ENCODE assay signal across 14 mouse cellular contexts in genomic region chr14:32958671-32959070, GRCm38 (mm10). TPM values are rescaled to one million over a fixed set of nuclear protein-coding genes. Genes with fewer than 3 reads are reported as not detected.
DNase-seq lines count a peak whose midpoint lies in the region; ATAC-seq and TF ChIP-seq lines count a peak whose summit lies in the region.
"Had no signal": no experiment of that assay in that cellular context is flagged by ENCODE, and none has a peak within 500 bp of the region (broad histone marks: within the 10 kb centered on the region; RNA-seq: fewer than 3 reads in every experiment).

No protein-coding gene starts in this region.

- no peaks in the 10 kb centered on the region for H3K9me3 ChIP-seq in kidney, embryonic 15.5 days (replicated peaks)
- H3K9me3 ChIP-seq: neural tube, embryonic 12.5 days had no signal

- no peaks in the 10 kb centered on the region for H3K36me3 ChIP-seq in kidney, adult 2 months (ENCODE audit: control insufficient read depth, insufficient read depth, low read length)
- H3K36me3 ChIP-seq in kidney, embryonic 15.5 days = no peaks in the 10 kb centered on the region
- H3K36me3 ChIP-seq: neural tube, embryonic 12.5 days had no signal

- no peak overlapping the region for H3K9ac ChIP-seq in kidney, embryonic 15.5 days
- H3K9ac ChIP-seq: neural tube, embryonic 12.5 days had no signal

- no peak for TF ChIP-seq POLR2A in kidney, adult 2 months (IDR thresholded peaks at IDR 0.05; ENCODE audit: low read depth, low read length)

- no peak overlapping the region for H3K4me3 ChIP-seq in kidney, adult 2 months (ENCODE audit: insufficient read depth, low read depth, low read length)
- no peak overlapping the region for H3K4me3 ChIP-seq in kidney, embryonic 15.5 days (replicated peaks)
- H3K4me3 ChIP-seq: erythroblast, embryonic 14.5 days; neural tube, embryonic 12.5 days had no signal

- no peak for TF ChIP-seq CTCF in kidney, adult 2 months (conservative IDR thresholded peaks at IDR 0.05; ENCODE audit: insufficient read depth, insufficient read length, low read depth, low read length)

- H3K4me1 ChIP-seq in kidney, adult 2 months (ENCODE audit: control insufficient read depth, insufficient read depth, low read length) = no peaks in the 10 kb centered on the region
- peaks cover 27% of the 10 kb centered on the region for H3K4me1 ChIP-seq in kidney, embryonic 15.5 days
- H3K4me1 ChIP-seq: neural tube, embryonic 12.5 days had no signal

- DNase-seq in adrenal gland, postnatal 10 days = peak; percentile 17
- DNase-seq in adrenal gland, adult 8-10 months = no peak
- DNase-seq in kidney, adult 2 months = peak; percentile 43
- DNase-seq in kidney, adult 18-20 months = no peak
- DNase-seq in lung, postnatal 14 days = peak; percentile 30
- DNase-seq in layer of hippocampus, adult 11-12 months (ENCODE audit: low spot score) = no peak
- DNase-seq: adrenal gland, adult 2 months; retina, postnatal 1 day had no signal

- H3K27ac ChIP-seq in kidney, adult 2 months (ENCODE audit: insufficient read depth, low read depth, low read length) = no peak overlapping the region
- H3K27ac ChIP-seq in kidney, embryonic 15.5 days = no peak overlapping the region
- H3K27ac ChIP-seq: neural tube, embryonic 12.5 days had no signal

- 21% methylated on average over 8 of the region's 8 CpGs for WGBS in kidney, adult 2 months
- 15% methylated on average over 8 of the region's 8 CpGs for WGBS in kidney, embryonic 15.5 days

- ATAC-seq in kidney, embryonic 15.5 days (replicated peaks; ENCODE audit: low FRiP score) = peak; percentile 59; the same call in 1 of the 2 replicates
- ATAC-seq in granulocyte monocyte progenitor cell, adult 5-6 weeks (replicated peaks; ENCODE audit: poor library complexity, severe bottlenecking) = no peak
- ATAC-seq: midbrain, embryonic 16.5 days had no signal

- H3K4me2 ChIP-seq in kidney, embryonic 15.5 days = no peak overlapping the region
- H3K4me2 ChIP-seq: neural tube, embryonic 12.5 days had no signal

- no peaks in the 10 kb centered on the region for H3K27me3 ChIP-seq in kidney, adult 2 months (replicated peaks; ENCODE audit: control insufficient read depth, insufficient read depth, low read length)
- peaks cover 89% of the 10 kb centered on the region for H3K27me3 ChIP-seq in kidney, embryonic 15.5 days
- H3K27me3 ChIP-seq: neural tube, embryonic 12.5 days had no signal

RNA-seq across cellular contexts. Expression of gene Lrrc18, which starts 32.5 kb away (rescaled TPM):
- total RNA-seq in adrenal gland, postnatal 10 days (2021) = under 1 TPM; 0.51 to 0.67 TPM
- total RNA-seq in adrenal gland, adult 8-10 months (2022) = 1 to 10 TPM; 1.0 to 1.7 (median 1.3) TPM
- polyA plus RNA-seq in kidney, adult 2 months (2012; rRNA removed) = 0.53 and 0.61 TPM in 2 replicates
- polyA plus RNA-seq in kidney, embryonic 15.5 days (2015; fragmentation: Nextera tagmentation; extraction: Ambion mirVana) = 0.42 and 0.60 TPM in 2 replicates
- total RNA-seq in granulocyte monocyte progenitor cell, adult 5-6 weeks (2014; fragmentation: Nextera tagmentation) = not detected in 2 replicates
- 0.05 and 0.13 TPM in 2 replicates for total RNA-seq in granulocyte monocyte progenitor cell, adult 5-6 weeks (2017)
- polyA plus RNA-seq: erythroblast, embryonic 14.5 days; spleen, adult 2 months had no signal

Comparison
In these comparisons a context has a peak if more than half of its experiments do, and no peak if none do; other contexts are left out.
1. DNase-seq: peak in adrenal gland, postnatal 10 days (single experiment), kidney, adult 2 months (single experiment) and lung, postnatal 14 days (single experiment); none in adrenal gland, adult 8-10 months (single experiment), kidney, adult 18-20 months (single experiment) and layer of hippocampus, adult 11-12 months (single experiment).